Mouse (Mus musculus): ENCODE measurements at regions not wholly inside any gene's neighbourhood (a gene's known extent, or its start where the extent isn't known, plus 50 kb on each side); places are given as distances from the start of the nearest gene placed in this dataset.

DNA sequence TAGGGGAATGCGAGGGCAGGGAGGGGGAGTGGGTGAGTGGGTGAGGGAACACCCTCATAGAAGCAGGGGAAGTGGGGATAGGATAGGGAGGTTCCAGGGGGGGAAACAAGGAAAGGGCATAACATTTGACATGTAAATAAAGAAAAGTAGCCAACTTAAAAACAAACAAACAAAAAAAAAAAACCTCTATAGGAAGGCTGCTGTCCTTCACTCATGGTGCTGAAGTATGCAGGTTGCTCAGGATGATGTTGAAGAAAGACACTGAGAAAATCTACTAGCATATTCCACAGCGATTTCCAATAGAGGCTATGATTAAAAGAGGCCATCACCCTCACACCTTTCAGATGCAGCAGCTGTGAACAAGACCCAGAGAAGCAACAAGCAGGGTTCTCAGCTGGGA lies 298.7 kb downstream of the Rps29 start:
- Histone ChIP-seq H3K4me1 (ENCODE audit: insufficient read depth) (no peaks in the 10 kb centered on the region), H3K4me2 (ENCODE audit: low read depth, low read length) (no peak overlapping the region), H3K4me3 (ENCODE audit: low read depth, low read length) (no peak overlapping the region), H3K27me3 (ENCODE audit: insufficient read depth, low read length) (no peaks in the 10 kb centered on the region), H3K9ac (replicated peaks) (no peak overlapping the region), H3K36me3 (replicated peaks; ENCODE audit: insufficient read depth, low read length) (no peaks in the 10 kb centered on the region), H3K9me3 (ENCODE audit: low read length) (peaks cover 3% of the 10 kb centered on the region; the same call in 1 of the 2 replicates), H3K27ac (ENCODE audit: low read depth) (no peak overlapping the region)
- DNase-seq (no peak), ATAC-seq (no peak)
- 51% methylated on average over 2 of the region's 2 CpGs for WGBS (ENCODE audit: insufficient replicate concordance)
- TF ChIP-seq EP300 (IDR thresholded peaks at IDR 0.05; ENCODE audit: low read depth) (no peak), CTCF (IDR thresholded peaks at IDR 0.05; ENCODE audit: low read depth) (no peak)

DNA sequence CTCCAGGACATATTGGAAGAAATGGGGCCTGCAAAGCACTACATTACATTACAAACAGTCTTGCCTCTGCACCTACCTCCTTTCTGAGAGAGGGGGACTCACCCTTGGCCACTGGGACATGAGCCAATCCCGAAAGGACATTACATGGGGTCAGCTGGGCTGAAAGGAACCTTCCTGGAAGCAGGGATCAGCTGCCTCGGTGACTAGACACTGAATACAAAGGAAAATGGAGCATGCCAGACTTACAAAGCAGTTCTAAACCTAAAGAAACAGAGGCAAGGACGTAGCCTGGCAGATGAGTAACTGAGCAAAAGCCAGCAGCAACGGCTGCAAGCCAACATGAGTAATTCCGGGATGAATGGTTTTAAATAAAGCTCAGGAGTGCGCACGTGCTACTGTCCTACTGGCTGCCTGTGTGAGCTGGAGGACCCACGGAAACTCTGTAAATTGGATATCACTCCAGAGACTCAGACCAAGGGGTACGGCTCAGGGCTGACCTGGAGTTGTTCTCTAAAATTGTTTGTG lies 309.3 kb downstream of the Rps29 start:
- TF ChIP-seq CTCF (IDR thresholded peaks at IDR 0.05; ENCODE audit: low read depth) (no peak), EP300 (IDR thresholded peaks at IDR 0.05; ENCODE audit: low read depth) (no peak)
- ATAC-seq (no peak), DNase-seq (no peak)
- Histone ChIP-seq H3K36me3 (replicated peaks; ENCODE audit: insufficient read depth, low read length) (no peaks in the 10 kb centered on the region), H3K9me3 (ENCODE audit: low read length) (no peaks in the 10 kb centered on the region), H3K27me3 (ENCODE audit: insufficient read depth, low read length) (no peaks in the 10 kb centered on the region), H3K9ac (replicated peaks) (no peak overlapping the region), H3K4me1 (ENCODE audit: insufficient read depth) (no peaks in the 10 kb centered on the region), H3K4me3 (ENCODE audit: low read depth, low read length) (no peak overlapping the region), H3K27ac (ENCODE audit: low read depth) (no peak overlapping the region), H3K4me2 (ENCODE audit: low read depth, low read length) (no peak overlapping the region)
- 77% methylated on average over 9 of the region's 9 CpGs for WGBS (ENCODE audit: insufficient replicate concordance)

DNA sequence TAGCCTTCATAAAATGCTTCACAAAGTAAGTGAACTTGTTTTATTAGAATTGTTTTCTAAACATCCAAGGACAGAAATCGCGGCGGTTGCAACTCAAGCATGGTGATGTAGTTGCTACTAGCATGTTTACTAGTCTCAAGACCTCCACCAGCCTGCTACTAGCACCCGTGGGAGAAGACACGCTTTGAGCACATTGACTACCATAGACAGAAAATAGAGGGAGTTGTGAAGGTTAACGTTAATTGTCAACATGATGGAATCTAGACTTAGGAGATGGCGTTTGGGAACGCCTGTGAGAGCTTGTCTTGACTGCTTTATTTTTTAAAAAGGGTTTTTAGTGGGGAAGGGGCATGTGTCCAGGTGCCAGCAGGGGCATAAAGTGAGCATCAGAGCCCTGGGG lies 318.2 kb downstream of the Rps29 start:
- H3K36me3 ChIP-seq (replicated peaks; ENCODE audit: insufficient read depth, low read length), result no peaks in the 10 kb centered on the region
- whole genome bisulfite sequencing (ENCODE audit: insufficient replicate concordance), result 79% methylated on average over 8 of the region's 8 CpGs

DNA sequence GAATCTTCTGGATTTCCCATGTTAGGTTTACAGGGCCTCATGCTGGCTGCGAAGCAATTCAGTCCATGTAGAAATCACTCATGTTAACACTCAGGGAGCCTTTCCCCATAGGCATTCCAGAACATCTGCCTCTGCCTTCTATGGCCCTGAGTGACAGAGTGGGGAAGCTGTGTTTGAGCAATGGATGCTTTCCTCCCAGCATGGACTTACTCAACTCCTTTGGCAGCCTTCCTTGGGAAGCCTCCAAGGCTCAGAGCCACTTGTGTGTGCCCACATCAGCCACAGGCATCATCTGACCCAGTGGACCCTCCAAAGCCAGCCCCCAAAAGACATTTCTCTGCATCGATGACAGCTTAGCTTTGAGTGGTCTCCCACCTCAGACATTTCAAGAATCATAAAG lies 318.8 kb downstream of the Rps29 start:
- DNase-seq (no peak), ATAC-seq (no peak)
- H3K4me3 ChIP-seq (ENCODE audit: low read depth, low read length), result no peak overlapping the region
- TF ChIP-seq CTCF (IDR thresholded peaks at IDR 0.05; ENCODE audit: low read depth) (no peak), EP300 (IDR thresholded peaks at IDR 0.05; ENCODE audit: low read depth) (no peak)
- no peaks in the 10 kb centered on the region for H3K9me3 ChIP-seq (ENCODE audit: low read length)
- no peaks in the 10 kb centered on the region for H3K4me1 ChIP-seq (ENCODE audit: insufficient read depth)
- H3K36me3 ChIP-seq (replicated peaks; ENCODE audit: insufficient read depth, low read length), result no peaks in the 10 kb centered on the region
- H3K4me2 ChIP-seq (ENCODE audit: low read depth, low read length), result no peak overlapping the region
- WGBS (ENCODE audit: insufficient replicate concordance), result 72% methylated on average over 2 of the region's 2 CpGs
- no peak overlapping the region for H3K9ac ChIP-seq (replicated peaks)
- no peaks in the 10 kb centered on the region for H3K27me3 ChIP-seq (ENCODE audit: insufficient read depth, low read length)
- H3K27ac ChIP-seq (ENCODE audit: low read depth), result no peak overlapping the region

More for the DNA sequence above, 318.2 kb downstream of the Rps29 start:
- no peaks in the 10 kb centered on the region for H3K9me3 ChIP-seq (ENCODE audit: low read length)
- no peak overlapping the region for H3K4me2 ChIP-seq (ENCODE audit: low read depth, low read length)
- H3K27me3 ChIP-seq (ENCODE audit: insufficient read depth, low read length), result no peaks in the 10 kb centered on the region
- ATAC-seq (no peak), DNase-seq (no peak)
- no peak overlapping the region for H3K27ac ChIP-seq (ENCODE audit: low read depth)
- no peak overlapping the region for H3K4me3 ChIP-seq (ENCODE audit: low read depth, low read length)
- H3K9ac ChIP-seq (replicated peaks), result no peak overlapping the region
- TF ChIP-seq CTCF (IDR thresholded peaks at IDR 0.05; ENCODE audit: low read depth), result no peak
- TF ChIP-seq EP300 (IDR thresholded peaks at IDR 0.05; ENCODE audit: low read depth), result no peak
- H3K4me1 ChIP-seq (ENCODE audit: insufficient read depth), result no peaks in the 10 kb centered on the region

DNA sequence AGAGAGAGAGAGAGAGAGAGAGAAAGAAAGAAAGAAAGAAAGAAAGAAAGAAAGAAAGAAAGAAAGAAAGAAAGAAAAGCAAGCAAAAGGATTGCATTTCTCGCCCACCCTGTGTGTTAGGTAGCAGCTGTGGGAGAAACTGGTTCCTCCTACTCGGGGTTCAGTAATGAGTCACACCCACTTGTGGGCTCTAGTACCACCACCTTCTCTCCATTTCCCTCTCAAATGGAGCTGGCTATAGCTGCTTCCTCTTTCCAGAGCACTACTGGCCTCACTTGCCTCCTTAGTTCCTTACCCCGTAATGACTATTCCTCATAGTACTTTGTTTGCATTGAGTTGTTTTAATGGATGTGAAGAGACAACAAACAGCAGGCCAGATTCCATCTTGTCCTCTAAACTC lies 323.0 kb downstream of the Rps29 start:
- DNase-seq, result no peak
- H3K27ac ChIP-seq (ENCODE audit: low read depth), result no peak overlapping the region

DNA sequence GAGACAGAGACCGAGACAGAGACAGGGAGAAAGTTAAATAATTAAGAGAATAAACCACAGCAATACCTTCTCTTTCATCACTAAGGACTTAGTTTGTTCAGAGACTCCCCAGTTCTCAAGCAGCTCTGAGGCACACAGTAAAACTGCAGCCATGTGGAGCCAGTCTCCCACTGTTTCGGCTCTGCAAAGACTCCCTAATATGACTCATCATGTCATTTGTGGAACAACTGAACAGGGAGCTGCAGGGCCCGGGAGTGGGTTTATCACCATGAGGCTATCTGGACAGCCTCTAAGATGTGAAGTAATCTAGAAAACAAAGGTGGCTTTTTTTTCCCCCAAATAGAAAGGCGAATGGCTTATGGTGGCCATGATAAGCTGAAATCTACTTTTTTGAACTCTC lies 325.1 kb downstream of the Rps29 start:
- 56% methylated on average over 4 of the region's 4 CpGs for WGBS (ENCODE audit: insufficient replicate concordance)
- Histone ChIP-seq H3K4me2 (ENCODE audit: low read depth, low read length) (no peak overlapping the region), H3K36me3 (replicated peaks; ENCODE audit: insufficient read depth, low read length) (no peaks in the 10 kb centered on the region), H3K4me3 (ENCODE audit: low read depth, low read length) (no peak overlapping the region), H3K9me3 (ENCODE audit: low read length) (no peaks in the 10 kb centered on the region), H3K27me3 (ENCODE audit: insufficient read depth, low read length) (no peaks in the 10 kb centered on the region), H3K4me1 (ENCODE audit: insufficient read depth) (no peaks in the 10 kb centered on the region), H3K9ac (replicated peaks) (no peak overlapping the region), H3K27ac (ENCODE audit: low read depth) (no peak overlapping the region)
- TF ChIP-seq EP300 (IDR thresholded peaks at IDR 0.05; ENCODE audit: low read depth), result no peak
- TF ChIP-seq CTCF (IDR thresholded peaks at IDR 0.05; ENCODE audit: low read depth), result no peak
- no peak for ATAC-seq
- no peak for DNase-seq

More for the DNA sequence above, 323.0 kb downstream of the Rps29 start:
- Histone ChIP-seq H3K4me1 (ENCODE audit: insufficient read depth) (no peaks in the 10 kb centered on the region), H3K27me3 (ENCODE audit: insufficient read depth, low read length) (no peaks in the 10 kb centered on the region), H3K9me3 (ENCODE audit: low read length) (no peaks in the 10 kb centered on the region), H3K9ac (replicated peaks) (no peak overlapping the region), H3K4me2 (ENCODE audit: low read depth, low read length) (no peak overlapping the region), H3K4me3 (ENCODE audit: low read depth, low read length) (no peak overlapping the region), H3K36me3 (replicated peaks; ENCODE audit: insufficient read depth, low read length) (no peaks in the 10 kb centered on the region)
- WGBS (ENCODE audit: insufficient replicate concordance), result 40% methylated on average over 3 of the region's 3 CpGs
- no peak for ATAC-seq
- TF ChIP-seq EP300 (IDR thresholded peaks at IDR 0.05; ENCODE audit: low read depth), result no peak
- TF ChIP-seq CTCF (IDR thresholded peaks at IDR 0.05; ENCODE audit: low read depth), result no peak

DNA sequence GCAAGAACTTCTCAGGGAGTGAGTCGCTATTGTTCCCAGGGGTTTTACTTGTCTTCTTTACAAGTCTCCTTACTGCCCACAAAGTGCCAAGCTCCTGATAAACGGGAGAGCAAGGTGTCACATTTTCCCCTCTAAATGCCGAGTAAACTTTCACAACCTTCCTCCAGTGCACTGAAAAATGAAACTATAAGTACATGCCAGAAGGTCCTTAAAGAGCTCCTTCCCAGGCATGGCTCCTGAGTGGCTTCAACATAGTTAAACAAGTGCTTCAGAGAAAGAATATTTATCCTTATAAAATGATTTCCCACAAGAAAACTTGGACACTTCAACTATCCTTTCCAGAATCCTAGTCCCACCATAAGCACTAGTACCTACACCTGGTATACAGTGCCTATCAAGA lies 329.6 kb downstream of the Rps29 start:
- Histone ChIP-seq H3K4me2 (ENCODE audit: low read depth, low read length) (no peak overlapping the region), H3K27ac (ENCODE audit: low read depth) (no peak overlapping the region), H3K9ac (replicated peaks) (no peak overlapping the region), H3K4me1 (ENCODE audit: insufficient read depth) (no peaks in the 10 kb centered on the region), H3K4me3 (ENCODE audit: low read depth, low read length) (no peak overlapping the region), H3K9me3 (ENCODE audit: low read length) (no peaks in the 10 kb centered on the region), H3K27me3 (ENCODE audit: insufficient read depth, low read length) (no peaks in the 10 kb centered on the region), H3K36me3 (replicated peaks; ENCODE audit: insufficient read depth, low read length) (no peaks in the 10 kb centered on the region)
- TF ChIP-seq EP300 (IDR thresholded peaks at IDR 0.05; ENCODE audit: low read depth), result no peak
- no peak for TF ChIP-seq CTCF (IDR thresholded peaks at IDR 0.05; ENCODE audit: low read depth)
- DNase-seq (no peak), ATAC-seq (no peak)
- WGBS (ENCODE audit: insufficient replicate concordance), result 78% methylated on average over 3 of the region's 3 CpGs
